Mouse (Mus musculus) limb, embryonic 13.5 days (tissue): Measurements from ENCODE around the gene Ankrd35. TPM values are rescaled to one million over a fixed set of nuclear protein-coding genes. Genes with fewer than 3 reads are reported as not detected.
A peak's percentile ranks its signal among the peaks of the same experiment; 100 is the strongest.
"Not testable (repeated sequence)": the region's sequence is repeated elsewhere in the genome, so short reads cannot be mapped to it uniquely, and the experiment has no call there.

Source experiments
- ATAC-seq: fragments of 200-750 bp; cut with Nextera tagmentation; 2 replicates; pipeline ENCODE4 v1.8.0; 2017; ENCODE audit warnings: low read depth, moderate number of reproducible peaks, moderate TSS enrichment; ENCODE audit not compliant: low FRiP score
- H3K27ac ChIP-seq: fragments of 300-500 bp; sonication (generic); 2 replicates; pipeline ENCODE4 v1.5.1; 2015; ENCODE audit warnings: inconsistent platforms, mild to moderate bottlenecking, moderate library complexity
- H3K27me3 ChIP-seq: fragments of 300-500 bp; sonication (generic); 2 replicates; pipeline ENCODE4 v1.6.1; 2015; ENCODE audit warnings: mild to moderate bottlenecking, inconsistent platforms
- H3K36me3 ChIP-seq: fragments of 300-500 bp; sonication (generic); 2 replicates; pipeline ENCODE4 v1.6.1; 2015; ENCODE audit warnings: inconsistent platforms, mild to moderate bottlenecking, moderate library complexity
- H3K4me1 ChIP-seq: fragments of 300-500 bp; sonication (generic); 2 replicates; pipeline ENCODE4 v1.6.1; 2015; ENCODE audit warnings: inconsistent platforms
- H3K4me2 ChIP-seq: fragments of 300-500 bp; sonication (generic); replicated peaks from 2 replicates; pipeline ENCODE4 v1.6.1; 2015; ENCODE audit warnings: inconsistent platforms, mild to moderate bottlenecking, moderate library complexity
- H3K4me3 ChIP-seq: fragments of 300-500 bp; sonication (generic); 2 replicates; pipeline ENCODE4 v1.5.1; 2015; ENCODE audit warnings: moderate library complexity, mild to moderate bottlenecking, inconsistent platforms
- H3K9ac ChIP-seq: fragments of 300-500 bp; sonication (generic); 2 replicates; pipeline ENCODE4 v1.6.1; 2015; ENCODE audit warnings: mild to moderate bottlenecking, inconsistent platforms
- H3K9me3 ChIP-seq: fragments of 300-500 bp; sonication (generic); 2 replicates; pipeline ENCODE4 v1.6.1; 2016; ENCODE audit warnings: inconsistent platforms
- WGBS: fragments of 180-500 bp; shearing (Covaris S2); methylation state at CpG from one replicate; pipeline ENCODE4 v1.1.7; 2015; 5-methylcytosine and 5-hydroxymethylcytosine counted together
- polyA plus RNA-seq: library from polyadenylated mRNA; unstranded; fragments of >200 nt; fragmentation: Nextera tagmentation; extraction: Ambion mirVana; gene quantifications from 2 replicates; pipeline ENCODE4 v1.2.1, GENCODE M21; 2015

Ankrd35 gene
- polyA plus RNA-seq, 1 experiment from 2014 or later, result 1.2 TPM

GRCm38 (mm10) chr3:96647365-96647764 is 22.6 kb upstream of the Ankrd35 start:
- 80% methylated on average over 3 of the region's 3 CpGs for WGBS
- Histone ChIP-seq H3K27ac (no peak overlapping the region), H3K4me1 (peaks cover 3% of the 10 kb centered on the region; the same call in 1 of the 2 replicates), H3K4me2 (no peak overlapping the region), H3K9ac (no peak overlapping the region), H3K36me3 (peaks cover 35% of the 10 kb centered on the region), H3K4me3 (no peak overlapping the region), H3K27me3 (no peaks in the 10 kb centered on the region), H3K9me3 (no peaks in the 10 kb centered on the region)
- no peak for ATAC-seq

DNA sequence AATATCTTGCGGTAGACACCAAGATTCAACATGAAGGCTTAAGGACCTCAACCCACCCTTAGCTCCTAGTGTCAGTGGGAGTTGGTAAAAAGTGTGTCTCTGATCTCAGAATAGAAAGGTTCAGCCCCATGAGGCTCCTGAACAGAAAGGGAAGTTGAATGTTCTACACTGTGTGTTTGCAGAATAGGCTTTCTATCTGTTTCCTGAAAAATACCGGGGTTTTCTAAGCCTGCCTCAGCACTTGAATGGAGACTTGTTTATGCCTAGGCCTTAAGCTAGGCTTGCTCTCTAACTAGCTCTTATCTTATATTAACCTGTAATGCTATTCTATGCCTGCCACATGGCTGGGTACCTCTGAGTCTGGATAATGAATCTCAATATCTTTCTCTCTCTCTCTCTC is 9.0 kb upstream of the Ankrd35 start:
- Histone ChIP-seq H3K27ac (no peak overlapping the region), H3K4me3 (no peak overlapping the region), H3K4me2 (no peak overlapping the region), H3K36me3 (peaks cover 19% of the 10 kb centered on the region), H3K9ac (no peak overlapping the region), H3K9me3 (no peaks in the 10 kb centered on the region), H3K27me3 (no peaks in the 10 kb centered on the region), H3K4me1 (peaks cover 16% of the 10 kb centered on the region)
- ATAC-seq, result no peak
- 88% methylated on average over 2 of the region's 2 CpGs for WGBS

GRCm38 (mm10) chr3:96662731-96663316 is 7.1 kb upstream of the Ankrd35 start:
- Histone ChIP-seq H3K4me3 (peak overlapping the region; percentile 31), H3K27me3 (no peaks in the 10 kb centered on the region), H3K9ac (peak overlapping the region; percentile 50; the same call in 1 of the 2 replicates), H3K27ac (peak overlapping the region; percentile 86), H3K4me1 (peaks cover 16% of the 10 kb centered on the region), H3K9me3 (no peaks in the 10 kb centered on the region), H3K36me3 (peaks cover 6% of the 10 kb centered on the region; the same call in 1 of the 2 replicates), H3K4me2 (peak overlapping the region; percentile 63)
- ATAC-seq, result no peak; the same call in 1 of the 2 replicates
- WGBS, result 42% methylated on average over 8 of the region's 8 CpGs

- 6% methylated on average over 17 of the region's 18 CpGs for WGBS
- H3K4me3 ChIP-seq, result peak overlapping the region; percentile 31
- peaks cover 16% of the 10 kb centered on the region for H3K4me1 ChIP-seq
- peak; percentile 92 for ATAC-seq
- H3K27ac ChIP-seq, result peak overlapping the region; percentile 86
- H3K9me3 ChIP-seq, result no peaks in the 10 kb centered on the region
- H3K36me3 ChIP-seq, result peaks cover 3% of the 10 kb centered on the region; the same call in 1 of the 2 replicates
- H3K9ac ChIP-seq, result no peak overlapping the region; the same call in 1 of the 2 replicates
- peak overlapping the region; percentile 63 for H3K4me2 ChIP-seq
- H3K27me3 ChIP-seq, result no peaks in the 10 kb centered on the region
These were observed 6.3 kb upstream of the Ankrd35 start for GRCm38 (mm10) chr3:96663432-96664239.

DNA sequence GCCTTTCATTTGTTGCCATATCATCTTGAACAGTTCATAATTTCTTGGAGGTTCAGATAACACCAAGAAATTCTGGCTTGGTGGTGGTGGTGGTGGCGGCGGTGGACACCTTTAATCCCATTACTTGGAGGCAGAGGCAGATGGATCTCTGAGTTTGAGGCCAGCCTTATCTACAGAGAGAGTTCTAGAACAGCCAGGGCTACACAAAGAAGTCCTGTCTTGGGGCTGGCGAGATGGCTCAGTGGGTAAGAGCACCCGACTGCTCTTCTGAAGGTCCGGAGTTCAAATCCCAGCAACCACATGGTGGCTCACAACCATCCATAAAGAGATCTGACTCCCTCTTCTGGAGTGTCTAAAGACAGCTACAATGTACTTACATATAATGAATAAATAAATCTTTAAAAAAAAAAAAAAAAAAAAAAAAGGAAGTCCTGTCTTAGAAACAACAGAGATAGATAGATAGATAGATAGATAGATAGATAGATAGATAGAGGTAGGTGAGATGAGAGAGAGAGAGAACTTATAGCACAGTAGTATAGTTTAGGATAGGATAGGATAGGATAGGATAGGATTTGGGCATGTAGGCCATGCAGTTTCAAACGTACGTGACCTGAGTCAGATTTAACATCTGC is 4.1 kb upstream of the Ankrd35 start:
- not testable (repeated sequence) for H3K27ac ChIP-seq, H3K9me3 ChIP-seq, H3K4me2 ChIP-seq, H3K27me3 ChIP-seq, H3K9ac ChIP-seq, H3K4me3 ChIP-seq, H3K36me3 ChIP-seq, ATAC-seq
- H3K4me1 ChIP-seq, result peaks cover 20% of the 10 kb centered on the region
- WGBS, result 89% methylated on average over 7 of the region's 7 CpGs

GRCm38 (mm10) chr3:96666916-96667315 is 3.0 kb upstream of the Ankrd35 start:
- ATAC-seq, result no peak
- H3K9me3 ChIP-seq, result no peaks in the 10 kb centered on the region
- H3K4me3 ChIP-seq, result no peak overlapping the region
- H3K9ac ChIP-seq, result no peak overlapping the region
- H3K27me3 ChIP-seq, result peaks cover 10% of the 10 kb centered on the region
- 92% methylated on average over 5 of the region's 5 CpGs for WGBS
- no peak overlapping the region for H3K27ac ChIP-seq
- peaks cover 20% of the 10 kb centered on the region for H3K4me1 ChIP-seq
- no peak overlapping the region for H3K4me2 ChIP-seq
- H3K36me3 ChIP-seq, result no peaks in the 10 kb centered on the region

GRCm38 (mm10) chr3:96667316-96667715 is 2.6 kb upstream of the Ankrd35 start:
- peaks cover 19% of the 10 kb centered on the region for H3K4me1 ChIP-seq
- H3K36me3 ChIP-seq, result no peaks in the 10 kb centered on the region
- H3K4me2 ChIP-seq, result no peak overlapping the region
- no peak overlapping the region for H3K9ac ChIP-seq
- H3K9me3 ChIP-seq, result no peaks in the 10 kb centered on the region
- no peak overlapping the region for H3K27ac ChIP-seq
- no peak for ATAC-seq
- peaks cover 10% of the 10 kb centered on the region for H3K27me3 ChIP-seq
- 36% methylated on average over 1 of the region's 1 CpGs for whole genome bisulfite sequencing
- no peak overlapping the region for H3K4me3 ChIP-seq

- peaks cover 11% of the 10 kb centered on the region for H3K4me1 ChIP-seq
- H3K9ac ChIP-seq, result no peak overlapping the region
- 95% methylated on average over 5 of the region's 5 CpGs for WGBS
- H3K36me3 ChIP-seq, result no peaks in the 10 kb centered on the region
- no peak for ATAC-seq
- H3K4me2 ChIP-seq, result no peak overlapping the region
- H3K27ac ChIP-seq, result no peak overlapping the region
- H3K27me3 ChIP-seq, result peaks cover 10% of the 10 kb centered on the region
- no peak overlapping the region for H3K4me3 ChIP-seq
- H3K9me3 ChIP-seq, result no peaks in the 10 kb centered on the region
These were observed 1.4 kb upstream of the Ankrd35 start for GRCm38 (mm10) chr3:96668424-96669067.

- no peak for ATAC-seq
- 91% methylated on average over 5 of the region's 5 CpGs for WGBS
These were observed 1.6 kb downstream of the Ankrd35 start for GRCm38 (mm10) chr3:96671519-96671918.

GRCm38 (mm10) chr3:96673514-96673913 is 3.6 kb downstream of the Ankrd35 start:
- H3K9ac ChIP-seq, result no peak overlapping the region
- no peaks in the 10 kb centered on the region for H3K9me3 ChIP-seq
- no peak overlapping the region for H3K4me3 ChIP-seq
- ATAC-seq, result no peak
- peaks cover 13% of the 10 kb centered on the region for H3K27me3 ChIP-seq
- H3K36me3 ChIP-seq, result no peaks in the 10 kb centered on the region
- H3K4me2 ChIP-seq, result no peak overlapping the region
- WGBS, result 64% methylated on average over 4 of the region's 4 CpGs
- H3K4me1 ChIP-seq, result peaks cover 18% of the 10 kb centered on the region
- H3K27ac ChIP-seq, result no peak overlapping the region

More at GRCm38 (mm10) chr3:96671519-96671918, 1.6 kb downstream of the Ankrd35 start:
- Histone ChIP-seq H3K4me2 (no peak overlapping the region), H3K9me3 (no peaks in the 10 kb centered on the region), H3K36me3 (no peaks in the 10 kb centered on the region), H3K9ac (no peak overlapping the region), H3K4me1 (peaks cover 18% of the 10 kb centered on the region), H3K4me3 (no peak overlapping the region), H3K27ac (no peak overlapping the region), H3K27me3 (peaks cover 10% of the 10 kb centered on the region)

DNA sequence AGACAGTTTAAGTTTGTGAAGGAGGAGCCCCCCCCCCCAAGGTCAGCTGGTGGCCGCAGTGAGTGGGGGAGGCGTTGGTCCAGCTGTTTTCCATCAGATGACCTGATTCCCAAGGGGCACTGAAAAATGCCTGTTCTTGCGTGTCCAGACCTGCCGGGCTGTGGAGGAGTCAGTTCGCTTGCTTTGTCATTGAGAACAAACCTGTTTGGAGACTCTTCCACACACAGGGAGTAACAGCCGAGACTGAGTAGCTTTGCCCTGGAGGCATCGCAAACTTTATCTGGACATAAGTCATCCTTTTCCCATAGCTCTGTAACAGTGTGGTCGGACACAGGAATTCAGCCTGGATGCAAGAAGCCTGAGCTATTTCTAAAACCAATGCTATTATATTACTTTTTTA is 4.5 kb downstream of the Ankrd35 start:
- Histone ChIP-seq H3K36me3 (no peaks in the 10 kb centered on the region), H3K27ac (peak overlapping the region; percentile 52), H3K4me3 (no peak overlapping the region), H3K4me1 (peaks cover 18% of the 10 kb centered on the region), H3K9ac (no peak overlapping the region), H3K9me3 (no peaks in the 10 kb centered on the region), H3K27me3 (peaks cover 20% of the 10 kb centered on the region), H3K4me2 (peak overlapping the region; percentile 43)
- WGBS, result 15% methylated on average over 8 of the region's 8 CpGs
- peak; percentile 35; the same call in 1 of the 2 replicates for ATAC-seq

- H3K4me1 ChIP-seq, result peaks cover 18% of the 10 kb centered on the region
- no peak overlapping the region; the same call in 1 of the 2 replicates for H3K9ac ChIP-seq
- H3K27me3 ChIP-seq, result peaks cover 27% of the 10 kb centered on the region
- H3K27ac ChIP-seq, result no peak overlapping the region
- 43% methylated on average over 3 of the region's 3 CpGs for WGBS
- H3K9me3 ChIP-seq, result no peaks in the 10 kb centered on the region
- no peak for ATAC-seq
- H3K36me3 ChIP-seq, result no peaks in the 10 kb centered on the region
- H3K4me3 ChIP-seq, result no peak overlapping the region
- H3K4me2 ChIP-seq, result no peak overlapping the region
These were observed 5.2 kb downstream of the Ankrd35 start for GRCm38 (mm10) chr3:96675171-96675570.
